Mouse (Mus musculus): ENCODE results near the gene E2f1.

GRCm38 (mm10) chr2:154516944-154517343 lies 52.7 kb downstream of the E2f1 start:
- TF ChIP-seq POLR2A (IDR thresholded peaks at IDR 0.05; ENCODE audit: low read depth, low read length), result no peak
- no peak for TF ChIP-seq CTCF (conservative IDR thresholded peaks at IDR 0.05 in 1 of 2, IDR thresholded peaks at IDR 0.05 in 1 of 2; ENCODE audit: low read depth in 2 of 2, low read length in 2 of 2)
- TF ChIP-seq USF2 (conservative IDR thresholded peaks at IDR 0.05; ENCODE audit: low read depth, low read length), result no peak
- no peak for TF ChIP-seq MAX (IDR thresholded peaks at IDR 0.05; ENCODE audit: low read length)
- no peak for TF ChIP-seq MYC (IDR thresholded peaks at IDR 0.05; ENCODE audit: low read depth, low read length)
- TF ChIP-seq EP300 (IDR thresholded peaks at IDR 0.05; ENCODE audit: low read length), result no peak

Data from CH12.LX (cell line).